Mouse (Mus musculus): ENCODE data around the gene Ift57. TPM values are rescaled to one million over a fixed set of nuclear protein-coding genes. Genes with fewer than 3 reads are reported as not detected.
A peak's percentile ranks its signal among the peaks of the same experiment; 100 is the strongest.

The Ift57 gene
- polyA plus RNA-seq, 1 experiment from 2014 or later, result 39.1 TPM

DNA sequence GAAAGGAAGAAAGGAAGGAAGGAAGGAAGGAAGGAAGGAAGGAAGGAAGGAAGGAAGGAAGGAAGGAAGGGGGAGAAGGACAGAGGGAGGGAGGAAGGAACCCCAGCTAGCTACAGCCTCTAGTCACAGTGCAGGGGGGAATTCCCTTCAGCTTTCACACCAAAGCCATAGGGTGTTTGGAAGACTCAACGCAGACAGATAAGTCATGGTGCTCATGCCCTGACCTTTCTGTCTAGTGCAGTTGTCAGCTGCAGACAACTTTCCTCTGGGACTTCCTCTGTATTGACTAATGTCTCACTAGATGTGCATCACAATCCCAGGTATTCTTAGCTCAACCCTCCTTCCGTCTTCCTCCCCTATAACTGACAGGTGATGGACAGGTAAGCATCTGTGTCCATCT, 97.9 kb downstream of the Ift57 start:
- H3K27me3 ChIP-seq (ENCODE audit: control insufficient read depth, insufficient read depth, low read length), result no peaks in the 10 kb centered on the region
- no peaks in the 10 kb centered on the region for H3K36me3 ChIP-seq (replicated peaks; ENCODE audit: control insufficient read depth, insufficient read depth)
- ATAC-seq (ENCODE audit: low FRiP score), result no peak
- no peaks in the 10 kb centered on the region for H3K9me3 ChIP-seq (ENCODE audit: control insufficient read depth, low read length)
- H3K27ac ChIP-seq, result no peak overlapping the region
- H3K4me3 ChIP-seq (replicated peaks; ENCODE audit: low read length), result no peak overlapping the region
- no peak overlapping the region for H3K9ac ChIP-seq
- H3K4me1 ChIP-seq (replicated peaks; ENCODE audit: control insufficient read depth, insufficient read depth, low read length), result no peaks in the 10 kb centered on the region
- 88% methylated on average over 2 of the region's 2 CpGs for WGBS
- DNase-seq (ENCODE audit: low spot score), result no peak
- no peak overlapping the region for H3K4me2 ChIP-seq (replicated peaks)

DNA sequence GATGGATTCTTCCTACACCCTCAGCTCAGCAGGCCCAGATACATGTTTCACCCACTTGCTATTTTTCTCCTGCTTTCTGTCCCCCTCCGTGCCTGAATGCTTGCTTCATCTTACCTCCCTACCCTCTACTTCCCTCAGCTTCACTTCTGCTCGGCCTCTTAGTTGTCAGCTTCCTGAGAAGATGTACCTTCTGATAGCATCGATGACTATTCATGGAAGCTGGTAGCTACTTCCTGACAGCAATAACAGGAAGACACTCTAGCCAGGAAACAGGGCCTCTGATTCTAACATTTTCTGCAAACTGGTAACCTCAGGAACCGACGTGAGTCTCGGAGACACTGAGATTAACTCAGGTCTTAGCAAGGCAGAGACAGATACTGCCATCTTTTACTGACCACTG, 99.8 kb downstream of the Ift57 start:
- Histone ChIP-seq H3K4me2 (replicated peaks) (no peak overlapping the region), H3K27ac (no peak overlapping the region), H3K36me3 (replicated peaks; ENCODE audit: control insufficient read depth, insufficient read depth) (no peaks in the 10 kb centered on the region), H3K9ac (no peak overlapping the region), H3K27me3 (ENCODE audit: control insufficient read depth, insufficient read depth, low read length) (no peaks in the 10 kb centered on the region), H3K9me3 (ENCODE audit: control insufficient read depth, low read length) (no peaks in the 10 kb centered on the region), H3K4me3 (replicated peaks; ENCODE audit: low read length) (no peak overlapping the region), H3K4me1 (replicated peaks; ENCODE audit: control insufficient read depth, insufficient read depth, low read length) (peaks cover 9% of the 10 kb centered on the region; the same call in 1 of the 2 replicates)
- WGBS, result 89% methylated on average over 6 of the region's 6 CpGs
- DNase-seq (ENCODE audit: low spot score), result no peak
- no peak for ATAC-seq (ENCODE audit: low FRiP score)

DNA sequence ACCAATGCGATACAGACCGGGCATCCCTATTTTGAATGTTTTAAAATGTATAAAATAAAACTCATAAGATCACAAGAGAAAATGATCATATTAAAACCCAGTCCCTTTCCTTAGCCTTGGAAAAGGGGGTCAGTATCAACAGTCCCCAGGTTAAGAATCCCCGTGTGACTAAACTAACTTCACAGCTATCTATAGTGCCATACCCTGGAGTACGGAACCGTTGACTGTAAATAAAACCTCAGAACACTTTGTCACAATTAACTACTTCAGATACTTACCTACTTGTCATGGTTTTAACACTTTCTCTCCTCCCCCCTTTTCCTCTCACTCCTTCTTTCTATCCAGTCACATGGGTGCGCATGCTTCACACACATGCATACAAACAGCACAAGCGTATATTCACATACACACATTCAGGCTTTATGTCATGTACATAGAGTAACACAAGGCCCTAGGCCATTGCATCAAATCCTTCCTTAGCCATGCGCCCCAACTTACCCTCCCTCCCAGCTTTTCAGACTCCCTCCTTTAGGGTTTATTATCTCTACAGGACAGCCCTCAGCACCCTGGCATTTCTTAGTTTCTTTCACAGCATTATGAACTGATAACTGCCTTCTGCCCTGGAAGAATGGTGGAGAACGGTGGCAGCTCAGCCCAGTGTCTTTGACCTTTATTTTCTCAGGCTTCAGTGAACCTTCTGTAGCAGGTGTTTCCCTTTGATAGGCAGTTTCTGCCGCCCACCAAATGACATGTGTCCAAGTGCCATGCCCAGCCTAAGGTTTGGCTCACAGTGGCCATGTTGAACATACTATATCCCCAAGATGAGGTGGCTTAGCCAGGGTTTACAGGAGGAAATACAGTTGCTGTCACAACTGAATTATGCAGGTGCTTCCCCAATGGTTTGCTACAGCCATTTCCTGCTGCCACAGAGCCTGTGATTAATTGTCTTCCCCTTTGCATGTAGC, 100.8 kb downstream of the Ift57 start, which contains the start of gene Cd47:
Gene Cd47 (plus strand): TSS at position 937 of the 965 bp plus-strand sequence.
- Histone ChIP-seq H3K4me1 (replicated peaks; ENCODE audit: control insufficient read depth, insufficient read depth, low read length) (peaks cover 20% of the 10 kb centered on the region), H3K36me3 (replicated peaks; ENCODE audit: control insufficient read depth, insufficient read depth) (no peaks in the 10 kb centered on the region), H3K4me2 (replicated peaks) (no peak within 1 kb of the TSS), H3K9me3 (ENCODE audit: control insufficient read depth, low read length) (no peaks in the 10 kb centered on the region), H3K9ac (no peak within 1 kb of the TSS), H3K4me3 (replicated peaks; ENCODE audit: low read length) (no peak within 1 kb of the TSS), H3K27me3 (ENCODE audit: control insufficient read depth, insufficient read depth, low read length) (no peaks in the 10 kb centered on the region), H3K27ac (no peak within 1 kb of the TSS)
- whole genome bisulfite sequencing, result 83% methylated on average over 10 of the region's 10 CpGs
- DNase-seq (ENCODE audit: low spot score), result no peak
- no peak for ATAC-seq (ENCODE audit: low FRiP score)

DNA sequence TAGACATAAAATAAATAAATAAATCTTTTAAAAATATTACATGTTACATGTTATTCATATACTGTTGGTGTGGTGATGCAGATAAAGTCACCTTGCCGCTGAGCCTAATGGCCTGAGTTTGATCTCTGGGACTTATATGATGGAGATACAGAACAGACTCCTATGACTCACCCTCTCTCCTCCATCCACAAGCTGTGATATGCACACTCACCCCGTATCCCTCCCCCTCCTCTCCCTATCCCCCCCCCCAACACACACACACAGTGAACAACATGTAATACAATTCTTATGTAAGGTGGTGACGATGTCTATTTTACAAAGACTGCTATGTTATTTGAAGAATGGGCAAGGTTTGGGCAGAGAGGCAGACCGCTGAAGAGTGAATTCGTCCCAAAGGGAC, 102.0 kb downstream of the Ift57 start:
- Histone ChIP-seq H3K4me3 (replicated peaks; ENCODE audit: low read length) (no peak overlapping the region), H3K4me2 (replicated peaks) (no peak overlapping the region), H3K27ac (no peak overlapping the region), H3K27me3 (ENCODE audit: control insufficient read depth, insufficient read depth, low read length) (no peaks in the 10 kb centered on the region), H3K4me1 (replicated peaks; ENCODE audit: control insufficient read depth, insufficient read depth, low read length) (peaks cover 21% of the 10 kb centered on the region), H3K9me3 (ENCODE audit: control insufficient read depth, low read length) (no peaks in the 10 kb centered on the region), H3K9ac (no peak overlapping the region), H3K36me3 (replicated peaks; ENCODE audit: control insufficient read depth, insufficient read depth) (no peaks in the 10 kb centered on the region)
- 76% methylated on average over 5 of the region's 5 CpGs for WGBS
- ATAC-seq (ENCODE audit: low FRiP score), result no peak
- no peak for DNase-seq (ENCODE audit: low spot score)

DNA sequence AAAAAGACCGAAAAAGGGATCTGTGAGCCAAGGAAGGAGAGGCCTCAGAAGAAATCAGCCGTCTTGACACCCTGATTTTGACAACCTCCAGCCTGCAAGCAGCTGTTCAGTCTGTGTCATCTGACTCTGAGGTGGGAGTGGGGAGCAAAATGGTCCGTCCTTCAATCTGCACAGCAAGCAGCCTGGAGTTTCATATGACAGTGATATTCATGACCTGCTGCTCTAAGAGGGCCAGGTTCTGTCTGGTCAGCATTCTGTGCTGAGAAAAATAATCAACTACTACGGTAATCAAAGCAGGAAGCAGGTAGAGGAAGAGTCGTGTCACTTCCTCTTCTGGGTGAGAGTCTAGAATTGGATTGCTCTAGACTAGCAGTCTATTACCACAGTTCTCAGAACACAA, 102.4 kb downstream of the Ift57 start:
- WGBS, result 63% methylated on average over 5 of the region's 5 CpGs
- H3K9ac ChIP-seq, result no peak overlapping the region
- H3K4me2 ChIP-seq (replicated peaks), result no peak overlapping the region
- ATAC-seq (ENCODE audit: low FRiP score) (no peak), DNase-seq (ENCODE audit: low spot score) (no peak)
- H3K4me1 ChIP-seq (replicated peaks; ENCODE audit: control insufficient read depth, insufficient read depth, low read length), result peaks cover 21% of the 10 kb centered on the region
- no peaks in the 10 kb centered on the region for H3K36me3 ChIP-seq (replicated peaks; ENCODE audit: control insufficient read depth, insufficient read depth)
- H3K4me3 ChIP-seq (replicated peaks; ENCODE audit: low read length), result no peak overlapping the region
- no peaks in the 10 kb centered on the region for H3K27me3 ChIP-seq (ENCODE audit: control insufficient read depth, insufficient read depth, low read length)
- no peaks in the 10 kb centered on the region for H3K9me3 ChIP-seq (ENCODE audit: control insufficient read depth, low read length)
- no peak overlapping the region for H3K27ac ChIP-seq

DNA sequence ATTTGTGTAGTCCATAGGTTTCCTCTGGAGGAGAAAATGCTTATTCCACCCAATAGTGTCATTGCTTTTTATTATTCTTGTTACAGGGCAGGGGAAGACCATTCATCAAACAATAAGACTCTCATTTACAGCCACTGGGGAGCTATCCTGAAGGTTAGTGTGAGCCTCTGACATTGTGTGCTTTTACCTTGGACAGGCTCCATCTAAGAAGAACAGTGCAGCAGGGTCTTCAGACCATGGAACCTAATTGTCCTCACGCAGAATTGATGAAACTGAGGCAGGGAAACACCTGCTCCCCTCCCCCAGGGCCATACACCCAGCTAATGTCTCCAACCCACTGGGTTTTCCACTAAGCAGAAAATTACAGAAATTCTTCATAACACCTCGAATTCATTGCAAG, 104.0 kb downstream of the Ift57 start:
- Histone ChIP-seq H3K27ac (no peak overlapping the region), H3K4me2 (replicated peaks) (no peak overlapping the region), H3K9me3 (ENCODE audit: control insufficient read depth, low read length) (no peaks in the 10 kb centered on the region), H3K4me3 (replicated peaks; ENCODE audit: low read length) (no peak overlapping the region), H3K4me1 (replicated peaks; ENCODE audit: control insufficient read depth, insufficient read depth, low read length) (peaks cover 21% of the 10 kb centered on the region), H3K27me3 (ENCODE audit: control insufficient read depth, insufficient read depth, low read length) (no peaks in the 10 kb centered on the region), H3K36me3 (replicated peaks; ENCODE audit: control insufficient read depth, insufficient read depth) (no peaks in the 10 kb centered on the region), H3K9ac (no peak overlapping the region)
- 39% methylated on average over 2 of the region's 2 CpGs for WGBS
- ATAC-seq (ENCODE audit: low FRiP score), result no peak
- no peak for DNase-seq (ENCODE audit: low spot score)

DNA sequence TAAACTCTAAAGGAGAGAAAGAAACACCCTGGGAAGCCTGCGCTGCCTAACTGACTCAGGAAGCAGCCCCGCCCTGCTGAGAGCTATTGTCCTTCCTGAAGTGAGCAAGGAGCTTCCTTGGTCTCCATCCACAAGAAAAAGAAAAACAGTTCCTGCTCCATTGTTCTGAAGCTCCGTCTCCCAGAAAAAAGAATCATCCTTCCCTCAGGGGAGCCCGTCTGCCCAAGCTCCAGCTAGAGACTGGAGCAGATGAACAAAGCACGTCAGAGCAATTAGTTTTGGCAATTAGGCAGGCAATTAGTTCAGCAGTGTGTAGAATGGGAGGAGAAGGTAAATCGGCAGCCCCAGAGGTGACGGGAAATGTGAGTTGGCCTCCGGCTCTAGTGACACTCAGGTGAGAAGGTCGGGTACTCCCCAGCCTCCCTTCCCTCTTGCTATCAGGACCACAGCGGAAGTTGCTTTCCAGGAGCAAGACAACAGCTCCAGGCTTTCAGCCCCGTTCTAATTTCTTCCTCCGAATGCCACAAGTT, 105.0 kb downstream of the Ift57 start:
- ATAC-seq (ENCODE audit: low FRiP score), result peak; percentile 76
- Histone ChIP-seq H3K27ac (peak overlapping the region; percentile 52), H3K9me3 (ENCODE audit: control insufficient read depth, low read length) (no peaks in the 10 kb centered on the region), H3K9ac (peak overlapping the region; percentile 53), H3K27me3 (ENCODE audit: control insufficient read depth, insufficient read depth, low read length) (no peaks in the 10 kb centered on the region), H3K36me3 (replicated peaks; ENCODE audit: control insufficient read depth, insufficient read depth) (no peaks in the 10 kb centered on the region), H3K4me1 (replicated peaks; ENCODE audit: control insufficient read depth, insufficient read depth, low read length) (peaks cover 21% of the 10 kb centered on the region), H3K4me3 (replicated peaks; ENCODE audit: low read length) (peak overlapping the region; percentile 20), H3K4me2 (replicated peaks) (peak overlapping the region; percentile 57)
- 2% methylated on average over 12 of the region's 12 CpGs for WGBS
- peak; percentile 73 for DNase-seq (ENCODE audit: low spot score)

DNA sequence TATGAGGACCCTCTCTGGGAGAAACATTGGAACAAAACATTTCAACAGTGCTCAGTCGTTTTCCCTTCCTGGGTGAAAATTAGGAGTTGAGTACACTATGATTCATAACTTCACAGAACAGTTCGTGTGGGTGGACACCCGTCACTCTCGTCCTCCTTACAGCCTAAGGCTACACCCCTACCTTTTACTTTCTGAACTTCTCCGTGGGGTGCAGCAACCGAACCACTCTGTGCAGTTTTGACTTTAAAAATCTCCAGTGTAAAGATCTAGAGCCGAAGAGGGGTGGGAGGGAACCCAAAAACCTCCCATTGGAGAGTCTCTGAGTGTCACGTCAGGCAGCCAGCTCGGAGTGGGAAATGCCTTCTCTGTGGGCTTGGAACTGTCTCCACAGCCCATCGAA, 107.9 kb downstream of the Ift57 start:
- no peak overlapping the region for H3K4me2 ChIP-seq (replicated peaks)
- 89% methylated on average over 10 of the region's 10 CpGs for WGBS

DNA sequence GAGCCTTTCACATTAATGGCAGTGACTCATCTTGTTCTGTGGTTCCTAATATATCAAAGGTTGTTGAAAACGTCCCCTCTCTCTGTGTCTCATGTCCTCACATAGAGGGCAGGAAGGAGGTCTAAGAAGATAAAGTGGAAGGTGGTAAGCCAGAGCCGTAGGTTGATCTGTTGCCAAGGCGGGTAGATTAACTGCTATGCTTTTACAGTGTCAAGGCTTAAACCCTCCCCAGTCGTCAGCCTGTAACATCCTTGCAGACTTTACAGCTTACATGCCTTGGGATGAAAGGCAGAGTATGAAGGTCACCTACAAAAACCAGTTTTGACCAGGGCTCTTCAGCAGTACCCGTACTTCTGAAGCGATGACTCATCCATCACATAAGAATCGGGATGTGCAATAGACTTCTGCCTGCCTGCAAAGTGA, 108.4 kb downstream of the Ift57 start:
- Histone ChIP-seq H3K9me3 (ENCODE audit: control insufficient read depth, low read length) (no peaks in the 10 kb centered on the region), H3K27me3 (ENCODE audit: control insufficient read depth, insufficient read depth, low read length) (no peaks in the 10 kb centered on the region), H3K4me1 (replicated peaks; ENCODE audit: control insufficient read depth, insufficient read depth, low read length) (peaks cover 21% of the 10 kb centered on the region), H3K27ac (no peak overlapping the region), H3K4me3 (replicated peaks; ENCODE audit: low read length) (no peak overlapping the region), H3K4me2 (replicated peaks) (no peak overlapping the region), H3K9ac (no peak overlapping the region), H3K36me3 (replicated peaks; ENCODE audit: control insufficient read depth, insufficient read depth) (no peaks in the 10 kb centered on the region)
- 86% methylated on average over 7 of the region's 7 CpGs for WGBS
- DNase-seq (ENCODE audit: low spot score), result no peak
- no peak for ATAC-seq (ENCODE audit: low FRiP score)

More for the DNA sequence above, 107.9 kb downstream of the Ift57 start:
- Histone ChIP-seq H3K4me1 (replicated peaks; ENCODE audit: control insufficient read depth, insufficient read depth, low read length) (peaks cover 21% of the 10 kb centered on the region), H3K9me3 (ENCODE audit: control insufficient read depth, low read length) (no peaks in the 10 kb centered on the region), H3K9ac (no peak overlapping the region), H3K27me3 (ENCODE audit: control insufficient read depth, insufficient read depth, low read length) (no peaks in the 10 kb centered on the region), H3K36me3 (replicated peaks; ENCODE audit: control insufficient read depth, insufficient read depth) (no peaks in the 10 kb centered on the region), H3K27ac (no peak overlapping the region), H3K4me3 (replicated peaks; ENCODE audit: low read length) (no peak overlapping the region)
- no peak for ATAC-seq (ENCODE audit: low FRiP score)
- DNase-seq (ENCODE audit: low spot score), result no peak

Data from hindbrain, embryonic 14.5 days (tissue).